Mouse (Mus musculus) stomach, embryonic 14.5 days (tissue): ENCODE results near the gene H2-Q6. TPM values are rescaled to one million over a fixed set of nuclear protein-coding genes. Genes with fewer than 3 reads are reported as not detected.
"Not testable (repeated sequence)": the region's sequence is repeated elsewhere in the genome, so short reads cannot be mapped to it uniquely, and the experiment has no call there.

Source experiments
- ATAC-seq: fragments of 200-750 bp; cut with Nextera tagmentation; 2 replicates; pipeline ENCODE4 v1.8.0; 2017; ENCODE audit warnings: low read depth, moderate TSS enrichment; ENCODE audit not compliant: insufficient number of reproducible peaks, insufficient read depth, low FRiP score
- H3K27ac ChIP-seq: fragments of 300-500 bp; sonication (generic); 2 replicates; pipeline ENCODE4 v1.5.1; 2014; ENCODE audit warnings: mild to moderate bottlenecking, low read length, moderate library complexity, mixed read lengths
- H3K27me3 ChIP-seq: fragments of 300-500 bp; sonication (generic); 2 replicates; pipeline ENCODE4 v1.6.1; 2014; ENCODE audit warnings: low read length, control low read depth, mixed read lengths; ENCODE audit not compliant: control insufficient read depth, insufficient read depth
- H3K36me3 ChIP-seq: fragments of 300-500 bp; sonication (generic); 2 replicates; pipeline ENCODE4 v1.6.1; 2014; ENCODE audit warnings: mild to moderate bottlenecking, control low read depth, low read length, moderate library complexity, mixed read lengths; ENCODE audit not compliant: control insufficient read depth, insufficient read depth
- H3K4me1 ChIP-seq: fragments of 300-500 bp; sonication (generic); 2 replicates; pipeline ENCODE4 v1.6.1; 2014; ENCODE audit warnings: low read length, control low read depth, mixed read lengths; ENCODE audit not compliant: control insufficient read depth, insufficient read depth
- H3K4me2 ChIP-seq: fragments of 300-500 bp; sonication (generic); replicated peaks from 2 replicates; pipeline ENCODE4 v1.6.1; 2014; ENCODE audit warnings: low read depth, low read length, control low read depth
- H3K4me3 ChIP-seq: fragments of 300-500 bp; sonication (generic); 2 replicates; pipeline ENCODE4 v1.5.1; 2014; ENCODE audit warnings: low read depth, low read length, control low read depth
- H3K9ac ChIP-seq: fragments of 300-500 bp; sonication (generic); replicated peaks from 2 replicates; pipeline ENCODE4 v1.6.1; 2014; ENCODE audit warnings: low read depth, mild to moderate bottlenecking, control low read depth, low read length, moderate library complexity, mixed read lengths
- H3K9me3 ChIP-seq: fragments of 300-500 bp; sonication (generic); 2 replicates; pipeline ENCODE4 v1.6.1; 2016; ENCODE audit warnings: low read depth, low read length, control low read depth; ENCODE audit not compliant: control insufficient read depth
- WGBS: fragments of 180-500 bp; shearing (Covaris S2); extraction: QIAGEN DNeasy Blood & Tissue Kit; methylation state at CpG from one replicate; pipeline ENCODE4 v1.1.7; 2014; 5-methylcytosine and 5-hydroxymethylcytosine counted together
- polyA plus RNA-seq: library from polyadenylated mRNA; unstranded; fragments of >200 nt; fragmentation: Nextera tagmentation; extraction: Ambion mirVana; gene quantifications from 2 replicates; pipeline ENCODE4 v1.2.1, GENCODE M21; 2014

Gene H2-Q6
- 0.30 and 0.76 TPM in 2 replicates for polyA plus RNA-seq

DNA sequence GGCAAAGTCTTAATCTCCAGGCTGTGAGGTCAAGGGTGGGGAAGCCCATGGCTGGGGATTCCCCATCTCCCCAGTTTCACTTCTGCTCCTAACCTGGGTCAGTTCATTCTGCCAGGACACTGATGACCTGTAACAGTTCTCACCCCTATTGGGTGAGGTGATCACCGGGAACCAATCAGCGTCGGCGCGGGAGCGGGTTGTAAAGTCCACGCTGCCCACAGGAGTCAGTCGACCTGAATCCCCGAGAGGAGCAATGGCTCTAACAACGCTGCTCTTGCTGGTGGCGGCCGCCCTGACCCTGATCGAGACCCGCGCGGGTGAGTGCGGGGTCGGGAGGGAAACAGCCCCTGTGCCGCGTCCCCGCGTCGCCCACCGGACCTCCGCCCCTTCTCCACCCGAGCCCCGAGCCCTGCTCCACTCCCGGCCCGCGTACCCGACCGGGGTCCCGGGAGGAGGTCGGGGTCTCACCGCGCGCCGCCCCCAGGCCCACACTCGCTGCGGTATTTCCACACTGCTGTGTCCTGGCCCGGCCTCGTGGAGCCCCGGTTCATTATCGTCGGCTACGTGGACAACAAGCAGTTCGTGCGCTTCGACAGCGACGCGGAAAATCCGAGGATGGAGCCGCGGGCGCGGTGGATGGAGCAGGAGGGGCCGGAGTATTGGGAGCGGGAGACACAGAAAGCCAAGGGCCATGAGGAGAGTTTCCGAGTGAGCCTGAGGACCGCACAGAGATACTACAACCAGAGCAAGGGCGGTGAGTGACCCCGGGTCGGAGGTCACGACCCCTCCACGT is at the start of gene H2-Q6:
Gene H2-Q6 (plus strand): TSS at position 227 of the 793 bp plus-strand sequence.
- not testable (repeated sequence) for H3K9ac ChIP-seq, H3K4me1 ChIP-seq, H3K9me3 ChIP-seq, H3K27ac ChIP-seq, H3K36me3 ChIP-seq, H3K27me3 ChIP-seq
- Histone ChIP-seq H3K4me3 (peak within 1 kb of the TSS; percentile 28; the same call in 1 of the 2 replicates), H3K4me2 (peak within 1 kb of the TSS; percentile 59)
- WGBS, result 3% methylated on average over 52 of the region's 66 CpGs
- ATAC-seq, result peak; percentile 59

GRCm38 (mm10) chr17:35379369-35379728 is 45.3 kb upstream of the H2-Q6 start, which contains the start of gene H2-Q4:
H2-Q4 (plus strand) TSS chr17:35379617.
- H3K27me3 ChIP-seq, result no peaks in the 10 kb centered on the region
- peak within 1 kb of the TSS; percentile 96 for H3K4me2 ChIP-seq
- ATAC-seq, result peak; percentile 94
- H3K27ac ChIP-seq, result no peak within 1 kb of the TSS
- peak within 1 kb of the TSS; percentile 33 for H3K9ac ChIP-seq
- H3K4me1 ChIP-seq, result no peaks in the 10 kb centered on the region
- 2% methylated on average over 16 of the region's 16 CpGs for WGBS
- no peaks in the 10 kb centered on the region for H3K9me3 ChIP-seq
- H3K4me3 ChIP-seq, result peak within 1 kb of the TSS; percentile 61
- H3K36me3 ChIP-seq, result no peaks in the 10 kb centered on the region

GRCm38 (mm10) chr17:35379729-35380451 is 44.8 kb upstream of the H2-Q6 start:
- Histone ChIP-seq H3K4me3 (peak overlapping the region; percentile 61), H3K27ac (no peak overlapping the region), H3K9me3 (no peaks in the 10 kb centered on the region), H3K4me2 (peak overlapping the region; percentile 96), H3K36me3 (no peaks in the 10 kb centered on the region), H3K27me3 (no peaks in the 10 kb centered on the region), H3K9ac (peak overlapping the region; percentile 33), H3K4me1 (no peaks in the 10 kb centered on the region)
- ATAC-seq, result peak; percentile 74
- WGBS, result 1% methylated on average over 70 of the region's 70 CpGs

- H3K4me1 ChIP-seq, H3K4me2 ChIP-seq, H3K36me3 ChIP-seq, ATAC-seq, H3K27me3 ChIP-seq, H3K27ac ChIP-seq, H3K4me3 ChIP-seq, H3K9ac ChIP-seq, H3K9me3 ChIP-seq: not testable (repeated sequence)
- WGBS, result 7% methylated on average over 7 of the region's 7 CpGs
Measured at GRCm38 (mm10) chr17:35389796-35390195, 34.9 kb upstream of the H2-Q6 start.

- not testable (repeated sequence) for H3K4me3 ChIP-seq
Measured at GRCm38 (mm10) chr17:35392671-35393070, 32.0 kb upstream of the H2-Q6 start.

DNA sequence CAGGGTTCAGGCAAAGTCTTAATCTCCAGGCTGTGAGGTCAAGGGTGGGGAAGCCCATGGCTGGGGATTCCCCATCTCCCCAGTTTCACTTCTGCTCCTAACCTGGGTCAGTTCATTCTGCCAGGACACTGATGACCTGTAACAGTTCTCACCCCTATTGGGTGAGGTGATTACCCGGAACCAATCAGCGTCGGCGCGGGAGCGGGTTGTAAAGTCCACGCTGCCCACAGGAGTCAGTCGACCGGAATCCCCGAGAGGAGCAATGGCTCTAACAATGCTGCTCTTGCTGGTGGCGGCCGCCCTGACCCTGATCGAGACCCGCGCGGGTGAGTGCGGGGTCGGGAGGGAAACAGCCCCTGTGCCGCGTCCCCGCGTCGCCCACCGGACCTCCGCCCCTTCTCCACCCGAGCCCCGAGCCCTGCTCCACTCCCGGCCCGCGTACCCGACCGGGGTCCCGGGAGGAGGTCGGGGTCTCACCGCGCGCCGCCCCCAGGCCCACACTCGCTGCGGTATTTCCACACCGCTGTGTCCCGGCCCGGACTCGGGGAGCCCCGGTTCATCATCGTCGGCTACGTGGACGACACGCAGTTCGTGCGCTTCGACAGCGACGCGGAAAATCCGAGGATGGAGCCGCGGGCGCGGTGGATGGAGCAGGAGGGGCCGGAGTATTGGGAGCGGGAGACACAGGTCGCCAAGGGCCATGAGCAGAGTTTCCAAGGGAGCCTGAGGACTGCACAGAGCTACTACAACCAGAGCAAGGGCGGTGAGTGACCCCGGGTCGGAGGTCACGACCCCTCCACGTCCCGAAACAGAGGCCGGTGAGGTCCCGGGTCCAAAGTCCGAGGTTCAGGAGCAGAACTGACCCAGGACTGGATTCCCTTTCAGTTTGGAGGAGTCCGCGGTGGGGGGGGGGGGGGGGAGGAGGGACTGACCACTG is 30.5 kb upstream of the H2-Q6 start:
- H3K27ac ChIP-seq, H3K36me3 ChIP-seq, H3K4me1 ChIP-seq, H3K27me3 ChIP-seq, H3K9ac ChIP-seq, H3K9me3 ChIP-seq: not testable (repeated sequence)
- peak; percentile 82 for ATAC-seq
- peak overlapping the region; percentile 17; the same call in 1 of the 2 replicates for H3K4me3 ChIP-seq
- H3K4me2 ChIP-seq, result peak overlapping the region; percentile 37
- 2% methylated on average over 54 of the region's 75 CpGs for WGBS

More at GRCm38 (mm10) chr17:35392671-35393070, 32.0 kb upstream of the H2-Q6 start:
- not testable (repeated sequence) for H3K36me3 ChIP-seq, H3K4me2 ChIP-seq, H3K4me1 ChIP-seq, H3K27ac ChIP-seq, H3K9ac ChIP-seq, H3K9me3 ChIP-seq, H3K27me3 ChIP-seq, ATAC-seq
- WGBS, result 59% methylated on average over 2 of the region's 2 CpGs

DNA sequence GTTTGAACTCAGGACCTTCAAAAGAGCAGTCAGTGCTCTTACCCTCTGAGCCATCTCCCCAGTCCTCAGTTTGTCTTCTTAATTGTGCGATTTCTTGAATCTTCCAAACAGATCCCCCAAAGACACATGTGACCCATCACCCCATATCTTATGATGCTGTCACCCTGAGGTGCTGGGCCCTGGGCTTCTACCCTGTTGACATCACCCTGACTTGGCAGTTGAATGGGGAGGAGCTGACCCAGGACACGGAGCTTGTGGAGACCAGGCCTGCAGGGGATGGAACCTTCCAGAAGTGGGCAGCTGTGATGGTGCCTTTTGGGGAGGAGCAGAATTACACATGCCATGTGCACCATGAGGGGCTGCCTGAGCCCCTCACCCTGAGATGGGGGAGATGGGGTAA is 27.7 kb upstream of the H2-Q6 start:
- H3K4me1 ChIP-seq, H3K4me3 ChIP-seq, ATAC-seq, H3K27ac ChIP-seq, H3K9me3 ChIP-seq, H3K4me2 ChIP-seq, H3K9ac ChIP-seq, H3K27me3 ChIP-seq, H3K36me3 ChIP-seq: not testable (repeated sequence)
- 75% methylated on average over 2 of the region's 2 CpGs for WGBS

- not testable (repeated sequence) for H3K27me3 ChIP-seq, H3K9me3 ChIP-seq, H3K4me2 ChIP-seq, H3K4me3 ChIP-seq, H3K4me1 ChIP-seq, H3K36me3 ChIP-seq, H3K9ac ChIP-seq, H3K27ac ChIP-seq, ATAC-seq
- no CpG with 5 or more reads among the region's 1 CpGs for WGBS
Measured at GRCm38 (mm10) chr17:35413057-35413456, 11.6 kb upstream of the H2-Q6 start.
